Mouse (Mus musculus) Patski (cell line): ENCODE measurements around the gene Dnajc6. TPM values are rescaled to one million over a fixed set of nuclear protein-coding genes. Genes with fewer than 3 reads are reported as not detected.

Experiments used
- ATAC-seq: fragments of 100-300 bp; one replicate; pipeline ENCODE4 v1.8.0; 2021
- CTCF ChIA-PET: fragments of 350-600 bp; sonication (Branson Sonifier 250); formaldehyde crosslinking; loops from one replicate; lab custom pipeline; 2022; ENCODE audit warnings: inconsistent platforms; lab: Charles Lee
- POLR2A ChIA-PET: fragments of 350-600 bp; sonication (Branson Sonifier 250); formaldehyde crosslinking; loops from one replicate; lab custom pipeline; 2022; ENCODE audit warnings: antibody characterized with exemption, inconsistent platforms; lab: Charles Lee
- DNase-seq: peaks from one replicate; pipeline ENCODE4 v3.0.0-alpha.2; 2011; ENCODE audit warnings: low read depth, low spot score
- H3K27me3 ChIP-seq: fragments of 371-371 bp; one replicate; pipeline ENCODE4 v1.5.1; 2021
- CTCF ChIP-seq: fragments of 100-300 bp; IDR thresholded peaks from one replicate; pipeline ENCODE4 v1.5.1; 2021
- in situ Hi-C: fragments of 300-500 bp; cut with MboI; formaldehyde crosslinking; loops from 3 replicates; pipeline ENCODE4 v1.11.1; 2018; ENCODE audit warnings: low pct_unique_long_range_greater_than_20kb, mixed read lengths
- polyA plus RNA-seq: library from polyadenylated mRNA; unstranded; gene quantifications from one replicate; pipeline ENCODE4 v1.2.3, GENCODE M21; 2021

The Dnajc6 gene
- polyA plus RNA-seq, 1 experiment from 2014 or later = 0.33 TPM

- in situ Hi-C loops = no loop called here
- ChIA-PET CTCF (interaction anchor here (0.9 to 2.1 kb wide), 2 partner anchors 8 to 74 kb away, joined by 3 to 7 read pairs; no protein-coding TSS in a partner anchor), POLR2A (no interaction called here)
- ATAC-seq (no peak), DNase-seq (no peak)
- H3K27me3 ChIP-seq = no peaks in the 10 kb centered on the region
- no peak for TF ChIP-seq CTCF
Observed at GRCm38 (mm10) chr4:101466264-101466663, 30.2 kb upstream of the Dnajc6 start.

DNA sequence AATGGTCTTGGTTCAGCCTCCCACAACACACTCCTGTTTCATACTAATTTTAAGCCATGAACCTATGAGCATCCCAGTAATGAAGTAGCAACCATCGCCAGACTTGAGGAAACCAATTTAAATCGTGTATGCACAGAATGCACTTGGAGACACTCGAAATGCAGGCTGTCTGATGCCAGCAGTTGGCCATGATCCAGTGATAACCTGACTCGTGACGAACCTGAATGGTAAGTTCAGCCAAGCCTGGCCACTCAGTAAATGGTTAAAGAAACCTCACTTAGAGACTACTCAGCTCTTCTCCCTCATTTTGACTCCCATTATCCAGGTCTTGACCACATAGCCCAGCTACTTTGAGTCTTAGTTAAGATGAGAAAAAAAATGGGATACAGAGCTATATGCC lies 27.2 kb upstream of the Dnajc6 start:
- ATAC-seq (no peak), DNase-seq (no peak)
- in situ Hi-C loops = no loop called here
- H3K27me3 ChIP-seq = no peaks in the 10 kb centered on the region
- no peak for TF ChIP-seq CTCF
- CTCF ChIA-PET = interaction anchor here (1.5 kb wide), 1 partner anchor 90 kb away, joined by 4 read pairs; no protein-coding TSS in a partner anchor
- POLR2A ChIA-PET = no interaction called here

DNA sequence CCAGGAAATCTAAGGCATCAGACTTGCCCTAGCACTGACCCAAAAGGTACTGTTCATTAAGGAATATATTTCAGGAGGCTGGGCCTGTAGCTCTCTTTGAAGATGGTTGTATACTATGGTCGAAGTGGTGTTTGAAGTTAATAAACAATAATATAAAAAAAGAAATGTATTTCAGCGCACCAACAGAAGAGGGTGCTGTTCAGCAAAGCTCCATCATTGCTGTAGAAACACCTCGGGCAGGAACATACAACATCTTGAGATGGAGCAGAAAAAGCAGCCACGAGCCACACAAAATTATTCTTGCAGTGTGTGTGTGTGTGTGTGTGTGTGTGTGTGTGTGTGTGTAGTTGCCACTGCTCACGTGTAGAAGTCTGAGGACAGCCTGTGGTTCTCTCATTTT lies 25.9 kb upstream of the Dnajc6 start:
- peak; percentile 43 for TF ChIP-seq CTCF
- CTCF ChIA-PET = interaction anchor here (0.7 to 1.7 kb wide), 5 partner anchors 9 to 192 kb away, joined by 3 to 8 read pairs (median 4); no protein-coding TSS in a partner anchor

DNA sequence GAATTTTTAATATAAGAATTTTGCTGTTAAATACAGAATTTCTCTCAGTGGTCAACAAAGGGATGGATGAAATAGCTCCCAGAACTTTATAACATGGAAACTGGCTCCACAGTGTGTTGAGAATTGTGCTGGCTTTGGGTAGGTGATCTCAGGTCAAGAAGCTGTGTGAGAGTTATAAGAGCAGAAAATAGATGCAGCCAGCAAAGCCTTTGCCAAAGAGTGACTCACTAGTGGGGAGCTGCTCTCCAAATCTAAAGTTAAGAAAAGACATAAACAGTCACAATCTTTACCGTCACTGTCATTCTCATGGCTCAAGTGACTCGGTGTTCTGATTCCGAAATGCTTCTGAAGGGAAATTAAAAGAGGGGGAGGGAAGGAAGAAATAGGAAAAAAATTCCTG lies 23.7 kb upstream of the Dnajc6 start:
- ATAC-seq = peak; percentile 65
- ChIA-PET POLR2A (no interaction called here), CTCF (interaction anchor here (1.4 kb wide), 1 partner anchor 166 kb away, joined by 3 read pairs; no protein-coding TSS in a partner anchor)
- in situ Hi-C loops = no loop called here
- H3K27me3 ChIP-seq = no peaks in the 10 kb centered on the region
- TF ChIP-seq CTCF = no peak
- DNase-seq = no peak

More for the DNA sequence above, 25.9 kb upstream of the Dnajc6 start:
- in situ Hi-C loops = no loop called here
- POLR2A ChIA-PET = no interaction called here
- DNase-seq (no peak), ATAC-seq (no peak)
- H3K27me3 ChIP-seq = no peaks in the 10 kb centered on the region

- in situ Hi-C loops = no loop called here
- DNase-seq (no peak), ATAC-seq (no peak)
- TF ChIP-seq CTCF = no peak
- ChIA-PET POLR2A (no interaction called here), CTCF (interaction anchor here (1.5 to 1.6 kb wide), 2 partner anchors 9 to 12 kb away, joined by 3 read pairs; no protein-coding TSS in a partner anchor)
- no peaks in the 10 kb centered on the region for H3K27me3 ChIP-seq
Observed at GRCm38 (mm10) chr4:101490320-101490917, 6.0 kb upstream of the Dnajc6 start.

DNA sequence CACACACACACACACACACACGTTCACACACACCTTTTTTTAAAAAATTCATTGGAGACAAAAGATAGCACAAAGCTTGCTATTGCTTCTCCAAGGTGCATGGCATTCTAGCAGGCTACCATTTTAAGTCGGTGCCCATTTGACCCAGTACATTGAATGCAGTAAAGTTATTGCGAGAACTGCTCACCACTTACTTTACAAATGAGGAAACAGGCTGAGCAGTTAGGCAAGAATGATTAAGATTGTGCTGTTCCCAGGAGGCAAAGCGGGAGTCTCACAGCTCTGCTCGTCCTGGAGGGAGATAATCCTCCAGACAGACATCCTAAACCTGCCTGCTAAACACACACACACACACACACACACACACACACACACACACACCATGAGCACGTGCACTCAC lies 4.7 kb upstream of the Dnajc6 start:
- ChIA-PET POLR2A (interaction anchor here (1.0 kb wide), 1 partner anchor 11 kb away, joined by 3 read pairs; no protein-coding TSS in a partner anchor), CTCF (interaction anchor here (1.0 to 2.2 kb wide), 4 partner anchors 7 to 507 kb away, joined by 3 to 7 read pairs (median 4); no protein-coding TSS in a partner anchor)
- no peak for ATAC-seq
- no peak for DNase-seq
- in situ Hi-C loops = no loop called here
- no peaks in the 10 kb centered on the region for H3K27me3 ChIP-seq
- TF ChIP-seq CTCF = no peak

GRCm38 (mm10) chr4:101493611-101494197 lies 2.7 kb upstream of the Dnajc6 start:
- DNase-seq (peak; percentile 17), ATAC-seq (no peak)
- peaks cover 10% of the 10 kb centered on the region for H3K27me3 ChIP-seq
- in situ Hi-C loops = no loop called here
- POLR2A ChIA-PET = no interaction called here
- CTCF ChIA-PET = no interaction called here
- no peak for TF ChIP-seq CTCF

DNA sequence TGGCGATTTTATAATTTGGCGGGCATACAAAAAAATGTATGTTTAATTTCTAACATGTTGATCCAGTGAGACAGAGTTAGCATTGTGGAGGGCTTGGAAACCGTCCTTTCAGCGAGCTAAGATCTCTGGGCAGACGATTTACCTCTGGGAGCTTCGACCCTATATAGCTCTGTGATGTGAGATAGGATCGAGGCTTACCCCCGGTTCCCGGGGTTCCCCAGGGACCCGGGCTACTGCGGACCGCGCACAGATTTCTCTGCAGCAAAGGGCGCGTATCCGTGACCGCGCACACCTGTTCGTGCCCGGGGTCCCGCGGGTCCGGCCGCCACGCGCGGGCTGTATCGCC lies 287 bp upstream of the Dnajc6 start:
- ChIA-PET POLR2A (no interaction called here), CTCF (no interaction called here)
- in situ Hi-C loops = no loop called here
- TF ChIP-seq CTCF = no peak
- peaks cover 13% of the 10 kb centered on the region for H3K27me3 ChIP-seq
- DNase-seq (no peak), ATAC-seq (no peak)

DNA sequence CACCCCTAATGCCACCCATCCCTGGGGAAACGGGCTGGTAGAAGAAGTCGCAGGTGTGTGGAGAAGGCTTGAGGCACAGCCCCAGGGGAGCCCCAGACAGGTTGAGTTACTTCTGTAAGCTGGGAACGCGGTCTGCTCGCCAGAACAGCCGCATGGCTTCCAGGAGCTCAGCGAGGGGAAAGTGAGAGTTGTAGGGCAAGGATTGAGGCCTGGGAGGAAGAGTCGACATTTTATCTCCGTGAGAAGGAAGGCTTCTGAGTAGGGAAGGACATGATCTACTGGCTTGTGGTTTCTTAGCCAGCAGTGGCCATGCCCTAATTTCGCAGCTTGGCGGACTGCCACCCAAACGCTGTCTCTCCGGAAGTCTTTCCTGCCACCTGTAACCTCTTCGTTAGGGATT lies 888 bp downstream of the Dnajc6 start:
- DNase-seq (no peak), ATAC-seq (no peak)
- peaks cover 13% of the 10 kb centered on the region for H3K27me3 ChIP-seq
- ChIA-PET POLR2A (no interaction called here), CTCF (no interaction called here)
- TF ChIP-seq CTCF = no peak
- in situ Hi-C loops = no loop called here

- ChIA-PET CTCF (interaction anchor here (1.8 kb wide), 1 partner anchor 26 kb away, joined by 3 read pairs; no protein-coding TSS in a partner anchor), POLR2A (no interaction called here)
- peaks cover 7% of the 10 kb centered on the region for H3K27me3 ChIP-seq
- TF ChIP-seq CTCF = no peak
- in situ Hi-C loops = loop anchor here (25.0 kb wide), 1 partner anchor 508 kb away; no protein-coding TSS in a partner anchor
- ATAC-seq (no peak), DNase-seq (no peak)
Observed at GRCm38 (mm10) chr4:101504470-101505007, 8.1 kb downstream of the Dnajc6 start.

DNA sequence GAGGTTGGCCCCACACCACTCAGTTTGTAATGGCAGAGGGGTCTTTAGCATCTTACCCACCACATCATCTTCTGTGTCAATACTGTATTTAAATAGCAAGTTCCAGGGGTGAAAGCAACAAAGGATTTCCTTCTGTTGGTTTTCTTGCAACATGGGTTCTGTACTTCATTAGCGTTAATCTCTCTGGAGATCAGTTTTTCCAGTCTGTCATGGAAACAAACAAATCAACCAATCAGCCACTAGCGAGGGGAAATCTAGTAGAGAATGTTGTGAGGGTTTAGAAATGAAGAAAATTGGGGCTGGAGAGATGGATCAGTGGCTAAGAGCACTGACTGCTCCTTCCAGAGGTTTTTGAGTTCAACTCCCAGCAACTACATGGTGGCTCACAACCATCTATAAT lies 9.5 kb downstream of the Dnajc6 start:
- ATAC-seq (no peak), DNase-seq (no peak)
- ChIA-PET POLR2A (no interaction called here), CTCF (interaction anchor here (0.7 to 1.8 kb wide), 2 partner anchors 24 to 114 kb away, joined by 3 to 5 read pairs; no protein-coding TSS in a partner anchor)
- no peak for TF ChIP-seq CTCF
- H3K27me3 ChIP-seq = peaks cover 4% of the 10 kb centered on the region
- in situ Hi-C loops = loop anchor here (25.0 kb wide), 1 partner anchor 506 kb away; no protein-coding TSS in a partner anchor
